Mouse (Mus musculus): Measurements from ENCODE around the gene Dgcr6. TPM values are rescaled to one million over a fixed set of nuclear protein-coding genes. Genes with fewer than 3 reads are reported as not detected.

The Dgcr6 gene
- polyA plus RNA-seq, 1 experiment from 2014 or later = 156 TPM

- H3K27ac ChIP-seq = no peak overlapping the region
- H3K9me3 ChIP-seq (ENCODE audit: control insufficient read depth, low read length) = no peaks in the 10 kb centered on the region
- no peaks in the 10 kb centered on the region for H3K27me3 ChIP-seq (ENCODE audit: control insufficient read depth, insufficient read depth, low read length)
- no peak overlapping the region for H3K4me3 ChIP-seq (replicated peaks; ENCODE audit: low read length)
- DNase-seq (ENCODE audit: low spot score) (no peak), ATAC-seq (ENCODE audit: low FRiP score) (no peak)
- H3K4me2 ChIP-seq (replicated peaks) = no peak overlapping the region
- no peak overlapping the region for H3K9ac ChIP-seq
- WGBS = 85% methylated on average over 4 of the region's 4 CpGs
- H3K4me1 ChIP-seq (replicated peaks; ENCODE audit: control insufficient read depth, insufficient read depth, low read length) = no peaks in the 10 kb centered on the region
- no peaks in the 10 kb centered on the region for H3K36me3 ChIP-seq (replicated peaks; ENCODE audit: control insufficient read depth, insufficient read depth)
Observed at GRCm38 (mm10) chr16:18102816-18103215, 50.2 kb downstream of the Dgcr6 start.

GRCm38 (mm10) chr16:18103366-18103765, 50.7 kb downstream of the Dgcr6 start:
- Histone ChIP-seq H3K27ac (no peak overlapping the region), H3K9me3 (ENCODE audit: control insufficient read depth, low read length) (no peaks in the 10 kb centered on the region), H3K27me3 (ENCODE audit: control insufficient read depth, insufficient read depth, low read length) (no peaks in the 10 kb centered on the region), H3K36me3 (replicated peaks; ENCODE audit: control insufficient read depth, insufficient read depth) (no peaks in the 10 kb centered on the region), H3K4me1 (replicated peaks; ENCODE audit: control insufficient read depth, insufficient read depth, low read length) (no peaks in the 10 kb centered on the region), H3K4me2 (replicated peaks) (no peak overlapping the region), H3K9ac (no peak overlapping the region), H3K4me3 (replicated peaks; ENCODE audit: low read length) (no peak overlapping the region)
- ATAC-seq (ENCODE audit: low FRiP score) (no peak), DNase-seq (ENCODE audit: low spot score) (no peak)
- WGBS = 66% methylated on average over 1 of the region's 1 CpGs

GRCm38 (mm10) chr16:18103808-18104207, 51.1 kb downstream of the Dgcr6 start:
- no peak overlapping the region for H3K4me2 ChIP-seq (replicated peaks)
- H3K36me3 ChIP-seq (replicated peaks; ENCODE audit: control insufficient read depth, insufficient read depth) = no peaks in the 10 kb centered on the region
- WGBS = 42% methylated on average over 6 of the region's 6 CpGs
- H3K9me3 ChIP-seq (ENCODE audit: control insufficient read depth, low read length) = no peaks in the 10 kb centered on the region
- no peaks in the 10 kb centered on the region for H3K4me1 ChIP-seq (replicated peaks; ENCODE audit: control insufficient read depth, insufficient read depth, low read length)
- DNase-seq (ENCODE audit: low spot score) = no peak
- H3K27ac ChIP-seq = no peak overlapping the region
- no peak overlapping the region for H3K9ac ChIP-seq
- no peaks in the 10 kb centered on the region for H3K27me3 ChIP-seq (ENCODE audit: control insufficient read depth, insufficient read depth, low read length)
- no peak for ATAC-seq (ENCODE audit: low FRiP score)
- no peak overlapping the region for H3K4me3 ChIP-seq (replicated peaks; ENCODE audit: low read length)

GRCm38 (mm10) chr16:18108221-18108966, 55.7 kb downstream of the Dgcr6 start:
- Histone ChIP-seq H3K36me3 (replicated peaks; ENCODE audit: control insufficient read depth, insufficient read depth) (no peaks in the 10 kb centered on the region), H3K4me3 (replicated peaks; ENCODE audit: low read length) (no peak overlapping the region), H3K27ac (no peak overlapping the region), H3K9ac (no peak overlapping the region), H3K9me3 (ENCODE audit: control insufficient read depth, low read length) (0 out of 2 replicates have a peak, but pooled peaks cover 4% of the 10 kb centered on the region), H3K4me1 (replicated peaks; ENCODE audit: control insufficient read depth, insufficient read depth, low read length) (no peaks in the 10 kb centered on the region), H3K27me3 (ENCODE audit: control insufficient read depth, insufficient read depth, low read length) (no peaks in the 10 kb centered on the region), H3K4me2 (replicated peaks) (no peak overlapping the region)
- 62% methylated on average over 5 of the region's 5 CpGs for WGBS
- ATAC-seq (ENCODE audit: low FRiP score) = peak; percentile 87
- DNase-seq (ENCODE audit: low spot score) = peak; percentile 79

- 0 out of 2 replicates have a peak, but pooled peaks cover 4% of the 10 kb centered on the region for H3K9me3 ChIP-seq (ENCODE audit: control insufficient read depth, low read length)
- H3K27me3 ChIP-seq (ENCODE audit: control insufficient read depth, insufficient read depth, low read length) = no peaks in the 10 kb centered on the region
- H3K9ac ChIP-seq = no peak overlapping the region
- ATAC-seq (ENCODE audit: low FRiP score) = no peak
- H3K4me2 ChIP-seq (replicated peaks) = no peak overlapping the region
- no peak overlapping the region for H3K27ac ChIP-seq
- WGBS = 92% methylated on average over 7 of the region's 7 CpGs
- no peaks in the 10 kb centered on the region for H3K4me1 ChIP-seq (replicated peaks; ENCODE audit: control insufficient read depth, insufficient read depth, low read length)
- no peaks in the 10 kb centered on the region for H3K36me3 ChIP-seq (replicated peaks; ENCODE audit: control insufficient read depth, insufficient read depth)
- no peak for DNase-seq (ENCODE audit: low spot score)
- H3K4me3 ChIP-seq (replicated peaks; ENCODE audit: low read length) = no peak overlapping the region
Observed at GRCm38 (mm10) chr16:18111042-18111441, 58.4 kb downstream of the Dgcr6 start.

- no peak overlapping the region for H3K4me3 ChIP-seq (replicated peaks; ENCODE audit: low read length)
- 0 out of 2 replicates have a peak, but pooled peaks cover 5% of the 10 kb centered on the region for H3K4me1 ChIP-seq (replicated peaks; ENCODE audit: control insufficient read depth, insufficient read depth, low read length)
- H3K9me3 ChIP-seq (ENCODE audit: control insufficient read depth, low read length) = no peaks in the 10 kb centered on the region
- no peaks in the 10 kb centered on the region for H3K36me3 ChIP-seq (replicated peaks; ENCODE audit: control insufficient read depth, insufficient read depth)
- H3K27me3 ChIP-seq (ENCODE audit: control insufficient read depth, insufficient read depth, low read length) = no peaks in the 10 kb centered on the region
- no peak for ATAC-seq (ENCODE audit: low FRiP score)
- no peak overlapping the region for H3K27ac ChIP-seq
- H3K4me2 ChIP-seq (replicated peaks) = no peak overlapping the region
- no peak for DNase-seq (ENCODE audit: low spot score)
- H3K9ac ChIP-seq = no peak overlapping the region
- 83% methylated on average over 4 of the region's 4 CpGs for WGBS
Observed at GRCm38 (mm10) chr16:18116467-18116866, 63.8 kb downstream of the Dgcr6 start.

GRCm38 (mm10) chr16:18118285-18118684, 65.6 kb downstream of the Dgcr6 start:
- Histone ChIP-seq H3K36me3 (replicated peaks; ENCODE audit: control insufficient read depth, insufficient read depth) (no peaks in the 10 kb centered on the region), H3K27ac (no peak overlapping the region), H3K27me3 (ENCODE audit: control insufficient read depth, insufficient read depth, low read length) (no peaks in the 10 kb centered on the region), H3K9ac (no peak overlapping the region), H3K4me1 (replicated peaks; ENCODE audit: control insufficient read depth, insufficient read depth, low read length) (0 out of 2 replicates have a peak, but pooled peaks cover 5% of the 10 kb centered on the region), H3K9me3 (ENCODE audit: control insufficient read depth, low read length) (no peaks in the 10 kb centered on the region), H3K4me2 (replicated peaks) (no peak overlapping the region), H3K4me3 (replicated peaks; ENCODE audit: low read length) (no peak overlapping the region)
- no peak for DNase-seq (ENCODE audit: low spot score)
- no peak for ATAC-seq (ENCODE audit: low FRiP score)
- 89% methylated on average over 3 of the region's 3 CpGs for WGBS

GRCm38 (mm10) chr16:18119031-18119730, 66.5 kb downstream of the Dgcr6 start:
- WGBS = 14% methylated on average over 8 of the region's 8 CpGs
- H3K27ac ChIP-seq = no peak overlapping the region

More at GRCm38 (mm10) chr16:18119031-18119730, 66.5 kb downstream of the Dgcr6 start:
- no peak overlapping the region for H3K9ac ChIP-seq
- H3K9me3 ChIP-seq (ENCODE audit: control insufficient read depth, low read length) = no peaks in the 10 kb centered on the region
- no peaks in the 10 kb centered on the region for H3K27me3 ChIP-seq (ENCODE audit: control insufficient read depth, insufficient read depth, low read length)
- 0 out of 2 replicates have a peak, but pooled peaks cover 5% of the 10 kb centered on the region for H3K4me1 ChIP-seq (replicated peaks; ENCODE audit: control insufficient read depth, insufficient read depth, low read length)
- H3K36me3 ChIP-seq (replicated peaks; ENCODE audit: control insufficient read depth, insufficient read depth) = no peaks in the 10 kb centered on the region
- no peak overlapping the region for H3K4me3 ChIP-seq (replicated peaks; ENCODE audit: low read length)
- ATAC-seq (ENCODE audit: low FRiP score) (peak; percentile 77; the same call in 1 of the 2 replicates), DNase-seq (ENCODE audit: low spot score) (peak; percentile 68)
- H3K4me2 ChIP-seq (replicated peaks) = no peak overlapping the region

All from hindbrain, embryonic 14.5 days (tissue).